Mouse (Mus musculus): Measurements from ENCODE around the gene Rpl38. TPM values are rescaled to one million over a fixed set of nuclear protein-coding genes. Genes with fewer than 3 reads are reported as not detected.

Rpl38 gene
- polyA plus RNA-seq, 1 experiment from 2014 or later, result 1,641 TPM

GRCm38 (mm10) chr11:114694451-114694850 lies 26.1 kb downstream of the Rpl38 start:
- H3K27ac ChIP-seq (ENCODE audit: low read depth, low read length), result no peak overlapping the region
- peaks cover 3% of the 10 kb centered on the region for H3K4me1 ChIP-seq (replicated peaks; ENCODE audit: control insufficient read depth, insufficient read depth, low read length)
- no peak overlapping the region for H3K4me3 ChIP-seq (ENCODE audit: low read depth, low read length)
- ATAC-seq (replicated peaks; ENCODE audit: low FRiP score) (no peak), DNase-seq (ENCODE audit: low spot score) (no peak)
- no peaks in the 10 kb centered on the region for H3K36me3 ChIP-seq (ENCODE audit: control insufficient read depth, insufficient read depth, low read length)
- 70% methylated on average over 2 of the region's 2 CpGs for WGBS
- H3K4me2 ChIP-seq, result no peak overlapping the region
- no peaks in the 10 kb centered on the region for H3K9me3 ChIP-seq (ENCODE audit: control insufficient read depth, low read length)
- H3K27me3 ChIP-seq (replicated peaks; ENCODE audit: control insufficient read depth, insufficient read depth, low read length), result no peaks in the 10 kb centered on the region
- H3K9ac ChIP-seq (ENCODE audit: low read depth, low read length), result no peak overlapping the region

- ATAC-seq (replicated peaks; ENCODE audit: low FRiP score) (no peak), DNase-seq (ENCODE audit: low spot score) (no peak)
- H3K9me3 ChIP-seq (ENCODE audit: control insufficient read depth, low read length), result no peaks in the 10 kb centered on the region
- H3K4me1 ChIP-seq (replicated peaks; ENCODE audit: control insufficient read depth, insufficient read depth, low read length), result no peaks in the 10 kb centered on the region
- no peak overlapping the region for H3K4me3 ChIP-seq (ENCODE audit: low read depth, low read length)
- WGBS, result 88% methylated on average over 7 of the region's 7 CpGs
- H3K36me3 ChIP-seq (ENCODE audit: control insufficient read depth, insufficient read depth, low read length), result no peaks in the 10 kb centered on the region
- H3K27me3 ChIP-seq (replicated peaks; ENCODE audit: control insufficient read depth, insufficient read depth, low read length), result no peaks in the 10 kb centered on the region
- no peak overlapping the region for H3K9ac ChIP-seq (ENCODE audit: low read depth, low read length)
- no peak overlapping the region for H3K4me2 ChIP-seq
- no peak overlapping the region for H3K27ac ChIP-seq (ENCODE audit: low read depth, low read length)
These were observed 30.2 kb downstream of the Rpl38 start for GRCm38 (mm10) chr11:114698496-114698895.

GRCm38 (mm10) chr11:114699511-114699910 lies 31.2 kb downstream of the Rpl38 start:
- Histone ChIP-seq H3K27me3 (replicated peaks; ENCODE audit: control insufficient read depth, insufficient read depth, low read length) (no peaks in the 10 kb centered on the region), H3K4me3 (ENCODE audit: low read depth, low read length) (no peak overlapping the region), H3K9me3 (ENCODE audit: control insufficient read depth, low read length) (no peaks in the 10 kb centered on the region), H3K9ac (ENCODE audit: low read depth, low read length) (no peak overlapping the region), H3K27ac (ENCODE audit: low read depth, low read length) (no peak overlapping the region), H3K4me2 (no peak overlapping the region), H3K36me3 (ENCODE audit: control insufficient read depth, insufficient read depth, low read length) (no peaks in the 10 kb centered on the region), H3K4me1 (replicated peaks; ENCODE audit: control insufficient read depth, insufficient read depth, low read length) (no peaks in the 10 kb centered on the region)
- ATAC-seq (replicated peaks; ENCODE audit: low FRiP score) (no peak), DNase-seq (ENCODE audit: low spot score) (no peak)
- WGBS, result 75% methylated on average over 12 of the region's 12 CpGs

GRCm38 (mm10) chr11:114702311-114702995 lies 34.1 kb downstream of the Rpl38 start:
- no peaks in the 10 kb centered on the region for H3K4me1 ChIP-seq (replicated peaks; ENCODE audit: control insufficient read depth, insufficient read depth, low read length)
- ATAC-seq (replicated peaks; ENCODE audit: low FRiP score), result no peak
- H3K27me3 ChIP-seq (replicated peaks; ENCODE audit: control insufficient read depth, insufficient read depth, low read length), result no peaks in the 10 kb centered on the region
- H3K9ac ChIP-seq (ENCODE audit: low read depth, low read length), result no peak overlapping the region
- 87% methylated on average over 15 of the region's 15 CpGs for whole genome bisulfite sequencing
- H3K36me3 ChIP-seq (ENCODE audit: control insufficient read depth, insufficient read depth, low read length), result no peaks in the 10 kb centered on the region
- no peak overlapping the region for H3K27ac ChIP-seq (ENCODE audit: low read depth, low read length)
- H3K4me2 ChIP-seq, result no peak overlapping the region
- no peak overlapping the region for H3K4me3 ChIP-seq (ENCODE audit: low read depth, low read length)
- DNase-seq (ENCODE audit: low spot score), result no peak
- no peaks in the 10 kb centered on the region for H3K9me3 ChIP-seq (ENCODE audit: control insufficient read depth, low read length)

GRCm38 (mm10) chr11:114702996-114703361 lies 34.7 kb downstream of the Rpl38 start:
- Histone ChIP-seq H3K36me3 (ENCODE audit: control insufficient read depth, insufficient read depth, low read length) (no peaks in the 10 kb centered on the region), H3K4me3 (ENCODE audit: low read depth, low read length) (no peak overlapping the region), H3K9me3 (ENCODE audit: control insufficient read depth, low read length) (no peaks in the 10 kb centered on the region), H3K27ac (ENCODE audit: low read depth, low read length) (no peak overlapping the region), H3K4me1 (replicated peaks; ENCODE audit: control insufficient read depth, insufficient read depth, low read length) (no peaks in the 10 kb centered on the region), H3K9ac (ENCODE audit: low read depth, low read length) (no peak overlapping the region), H3K4me2 (no peak overlapping the region), H3K27me3 (replicated peaks; ENCODE audit: control insufficient read depth, insufficient read depth, low read length) (no peaks in the 10 kb centered on the region)
- DNase-seq (ENCODE audit: low spot score) (no peak), ATAC-seq (replicated peaks; ENCODE audit: low FRiP score) (no peak)
- WGBS, result 82% methylated on average over 6 of the region's 6 CpGs

GRCm38 (mm10) chr11:114704071-114704913 lies 36.0 kb downstream of the Rpl38 start:
- Histone ChIP-seq H3K4me2 (no peak overlapping the region), H3K9me3 (ENCODE audit: control insufficient read depth, low read length) (no peaks in the 10 kb centered on the region)

GRCm38 (mm10) chr11:114706358-114706757 lies 38.0 kb downstream of the Rpl38 start:
- 78% methylated on average over 5 of the region's 5 CpGs for WGBS
- Histone ChIP-seq H3K36me3 (ENCODE audit: control insufficient read depth, insufficient read depth, low read length) (no peaks in the 10 kb centered on the region; the same call in 1 of the 2 replicates), H3K4me1 (replicated peaks; ENCODE audit: control insufficient read depth, insufficient read depth, low read length) (no peaks in the 10 kb centered on the region), H3K4me3 (ENCODE audit: low read depth, low read length) (no peak overlapping the region), H3K27ac (ENCODE audit: low read depth, low read length) (no peak overlapping the region), H3K9ac (ENCODE audit: low read depth, low read length) (no peak overlapping the region), H3K27me3 (replicated peaks; ENCODE audit: control insufficient read depth, insufficient read depth, low read length) (no peaks in the 10 kb centered on the region), H3K9me3 (ENCODE audit: control insufficient read depth, low read length) (no peaks in the 10 kb centered on the region), H3K4me2 (no peak overlapping the region)
- no peak for DNase-seq (ENCODE audit: low spot score)
- no peak for ATAC-seq (replicated peaks; ENCODE audit: low FRiP score)

More at GRCm38 (mm10) chr11:114704071-114704913, 36.0 kb downstream of the Rpl38 start:
- Histone ChIP-seq H3K4me1 (replicated peaks; ENCODE audit: control insufficient read depth, insufficient read depth, low read length) (no peaks in the 10 kb centered on the region), H3K9ac (ENCODE audit: low read depth, low read length) (no peak overlapping the region), H3K27me3 (replicated peaks; ENCODE audit: control insufficient read depth, insufficient read depth, low read length) (no peaks in the 10 kb centered on the region), H3K27ac (ENCODE audit: low read depth, low read length) (no peak overlapping the region), H3K4me3 (ENCODE audit: low read depth, low read length) (no peak overlapping the region), H3K36me3 (ENCODE audit: control insufficient read depth, insufficient read depth, low read length) (no peaks in the 10 kb centered on the region)
- ATAC-seq (replicated peaks; ENCODE audit: low FRiP score), result no peak
- 77% methylated on average over 22 of the region's 22 CpGs for WGBS
- no peak for DNase-seq (ENCODE audit: low spot score)

- no peaks in the 10 kb centered on the region for H3K27me3 ChIP-seq (replicated peaks; ENCODE audit: control insufficient read depth, insufficient read depth, low read length)
- WGBS, result 87% methylated on average over 3 of the region's 3 CpGs
- H3K9ac ChIP-seq (ENCODE audit: low read depth, low read length), result no peak overlapping the region
- no peak overlapping the region for H3K27ac ChIP-seq (ENCODE audit: low read depth, low read length)
- no peaks in the 10 kb centered on the region for H3K9me3 ChIP-seq (ENCODE audit: control insufficient read depth, low read length)
- no peaks in the 10 kb centered on the region for H3K4me1 ChIP-seq (replicated peaks; ENCODE audit: control insufficient read depth, insufficient read depth, low read length)
- H3K4me3 ChIP-seq (ENCODE audit: low read depth, low read length), result no peak overlapping the region
- H3K36me3 ChIP-seq (ENCODE audit: control insufficient read depth, insufficient read depth, low read length), result no peaks in the 10 kb centered on the region; the same call in 1 of the 2 replicates
- H3K4me2 ChIP-seq, result no peak overlapping the region
- DNase-seq (ENCODE audit: low spot score), result no peak
- no peak for ATAC-seq (replicated peaks; ENCODE audit: low FRiP score)
These were observed 43.1 kb downstream of the Rpl38 start for GRCm38 (mm10) chr11:114711393-114711792.

All from liver, embryonic 11.5 days (tissue).